15 mouse cellular contexts compared by ENCODE assay signal in the genomic region with DNA sequence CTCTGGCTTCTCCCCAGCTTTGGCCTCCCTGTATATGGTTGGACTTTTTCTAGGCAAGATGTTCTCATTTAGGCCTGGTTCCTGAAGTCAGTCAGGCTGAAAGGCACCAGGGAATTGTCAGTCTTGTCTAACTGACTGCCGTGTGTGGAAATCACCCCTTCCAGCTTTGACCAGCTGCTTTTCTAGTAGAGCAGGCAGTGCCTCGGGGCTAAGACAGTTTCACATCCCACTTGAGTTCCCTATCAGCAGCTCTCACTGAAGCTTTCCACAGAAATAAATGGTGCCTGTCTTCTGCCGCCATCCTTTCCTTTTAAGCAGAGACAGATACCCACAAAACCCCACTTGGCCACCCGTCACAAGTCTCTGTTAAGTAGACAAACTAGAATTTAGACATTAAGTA.
DNase-seq lines count a peak whose midpoint lies in the region; ATAC-seq and TF ChIP-seq lines count a peak whose summit lies in the region.
"Had no signal": no experiment of that assay in that cellular context is flagged by ENCODE, and none has a peak within 500 bp of the region (broad histone marks: within the 10 kb centered on the region; RNA-seq: fewer than 3 reads in every experiment).

No protein-coding gene starts in this region.

- no peak overlapping the region for H3K27ac ChIP-seq in lung, postnatal 0 days (ENCODE audit: low read length)
- H3K27ac ChIP-seq in hindbrain, embryonic 16.5 days (ENCODE audit: low read depth, low read length): peak overlapping the region; percentile 4
- no peak overlapping the region for H3K27ac ChIP-seq in kidney, adult 2 months (ENCODE audit: insufficient read depth, low read depth, low read length)
- H3K27ac ChIP-seq: limb, embryonic 12.5 days had no signal

- no peak overlapping the region for H3K4me3 ChIP-seq in lung, postnatal 0 days (ENCODE audit: low read depth, low read length)
- no peak overlapping the region for H3K4me3 ChIP-seq in hindbrain, embryonic 16.5 days (ENCODE audit: low read length)
- no peak overlapping the region for H3K4me3 ChIP-seq in kidney, adult 2 months (ENCODE audit: insufficient read depth, low read depth, low read length)
- H3K4me3 ChIP-seq: limb, embryonic 12.5 days had no signal

- H3K4me1 ChIP-seq in lung, postnatal 0 days (ENCODE audit: insufficient read depth, low read depth, low read length): no peaks in the 10 kb centered on the region
- H3K4me1 ChIP-seq in hindbrain, embryonic 16.5 days (ENCODE audit: control insufficient read depth, insufficient read depth, low read depth, low read length): peaks cover 7% of the 10 kb centered on the region; the same call in 1 of the 2 replicates
- H3K4me1 ChIP-seq in kidney, adult 2 months (ENCODE audit: control insufficient read depth, insufficient read depth, low read length): no peaks in the 10 kb centered on the region
- H3K4me1 ChIP-seq: limb, embryonic 12.5 days had no signal

- no peaks in the 10 kb centered on the region for H3K27me3 ChIP-seq in lung, postnatal 0 days (replicated peaks; ENCODE audit: insufficient read depth, low read length)
- no peaks in the 10 kb centered on the region for H3K27me3 ChIP-seq in hindbrain, embryonic 16.5 days (replicated peaks; ENCODE audit: control insufficient read depth, insufficient read depth, low read length)
- no peaks in the 10 kb centered on the region for H3K27me3 ChIP-seq in kidney, adult 2 months (replicated peaks; ENCODE audit: control insufficient read depth, insufficient read depth, low read length)
- H3K27me3 ChIP-seq: limb, embryonic 12.5 days; Patski had no signal

- H3K9me3 ChIP-seq in lung, postnatal 0 days (ENCODE audit: low read length): no peaks in the 10 kb centered on the region
- H3K9me3 ChIP-seq in hindbrain, embryonic 16.5 days (ENCODE audit: control insufficient read depth, low read length): no peaks in the 10 kb centered on the region
- H3K9me3 ChIP-seq: limb, embryonic 12.5 days had no signal

- WGBS in lung, postnatal 0 days: 58% methylated on average over 4 of the region's 4 CpGs
- 57% methylated on average over 4 of the region's 4 CpGs for WGBS in hindbrain, embryonic 16.5 days
- WGBS in kidney, adult 2 months: 75% methylated on average over 4 of the region's 4 CpGs

- H3K4me2 ChIP-seq in lung, postnatal 0 days (replicated peaks; ENCODE audit: low read depth, low read length): no peak overlapping the region
- no peak overlapping the region for H3K4me2 ChIP-seq in hindbrain, embryonic 16.5 days (ENCODE audit: low read length)
- H3K4me2 ChIP-seq: limb, embryonic 12.5 days had no signal

- peaks cover 16% of the 10 kb centered on the region; the same call in 1 of the 2 replicates for H3K36me3 ChIP-seq in lung, postnatal 0 days (ENCODE audit: insufficient read depth, low read length)
- peaks cover 10% of the 10 kb centered on the region for H3K36me3 ChIP-seq in hindbrain, embryonic 16.5 days (ENCODE audit: control insufficient read depth, insufficient read depth, low read length)
- H3K36me3 ChIP-seq in kidney, adult 2 months (ENCODE audit: control insufficient read depth, insufficient read depth, low read length): peaks cover 3% of the 10 kb centered on the region

- no peak for TF ChIP-seq POLR2A in kidney, adult 2 months (IDR thresholded peaks at IDR 0.05; ENCODE audit: low read depth, low read length)

- DNase-seq in adrenal gland, postnatal 14 days: peak; percentile 11
- no peak for DNase-seq in adrenal gland, postnatal 25 days
- DNase-seq in lung, postnatal 0 days (ENCODE audit: low spot score): peak; percentile 19
- no peak for DNase-seq in lung, adult 18-20 months
- DNase-seq in A20 (ENCODE audit: low read depth, low spot score): peak; percentile 63
- no peak for DNase-seq in cerebellum, adult 11 months
- DNase-seq in kidney, adult 2 months: no peak
- DNase-seq: cerebellum, postnatal 10 days; gastrocnemius, postnatal 36 days; kidney, postnatal 14 days; layer of hippocampus, postnatal 36 days; right cerebral cortex, postnatal 25 days had no signal

- TF ChIP-seq CTCF in lung, postnatal 0 days (IDR thresholded peaks at IDR 0.05): no peak
- no peak for TF ChIP-seq CTCF in kidney, adult 2 months (conservative IDR thresholded peaks at IDR 0.05; ENCODE audit: insufficient read depth, insufficient read length, low read depth, low read length)

- ATAC-seq in lung, postnatal 0 days: no peak
- no peak for ATAC-seq in hindbrain, embryonic 16.5 days
- ATAC-seq: Patski had no signal

- no peak for TF ChIP-seq EP300 in lung, postnatal 0 days (IDR thresholded peaks at IDR 0.05)

- H3K9ac ChIP-seq in lung, postnatal 0 days (replicated peaks; ENCODE audit: low read depth): no peak overlapping the region
- no peak overlapping the region for H3K9ac ChIP-seq in hindbrain, embryonic 16.5 days (ENCODE audit: low read depth, low read length)
- H3K9ac ChIP-seq: limb, embryonic 12.5 days had no signal

Comparison
In these comparisons a context has a peak if more than half of its experiments do, and no peak if none do; other contexts are left out.
1. DNase-seq: peak in adrenal gland, postnatal 14 days (single experiment), lung, postnatal 0 days (single experiment) and A20 (single experiment); none in adrenal gland, postnatal 25 days (single experiment), lung, adult 18-20 months (0 of 2), cerebellum, adult 11 months (single experiment) and kidney, adult 2 months (single experiment).